Mouse (Mus musculus): ENCODE measurements around the gene Plppr1. TPM values are rescaled to one million over a fixed set of nuclear protein-coding genes. Genes with fewer than 3 reads are reported as not detected.
"Not testable (repeated sequence)": the region's sequence is repeated elsewhere in the genome, so short reads cannot be mapped to it uniquely, and the experiment has no call there.

Gene Plppr1
- total RNA-seq, 2 experiments from 2014 or later = 0.44 to 0.60 TPM

GRCm38 (mm10) chr4:49368046-49368445, 309.0 kb downstream of the Plppr1 start:
- not testable (repeated sequence) for DNase-seq (ENCODE audit: low spot score in 2 of 2)

- DNase-seq (ENCODE audit: low spot score in 2 of 2) = not testable (repeated sequence)
Observed at GRCm38 (mm10) chr4:49383576-49384318, 324.7 kb downstream of the Plppr1 start.

GRCm38 (mm10) chr4:49386873-49387272, 327.8 kb downstream of the Plppr1 start:
- DNase-seq (ENCODE audit: low spot score in 2 of 2) = no peak
